Mouse (Mus musculus) lung, postnatal 0 days (tissue): Measurements from ENCODE around the gene Thap3.

Experiments used
- CTCF ChIP-seq: IDR thresholded peaks from 2 replicates; pipeline ENCODE4 v1.5.1; 2016; ENCODE audit warnings: antibody characterized with exemption, mild to moderate bottlenecking
- EP300 ChIP-seq: IDR thresholded peaks from 2 replicates; pipeline ENCODE4 v1.6.1; 2016; ENCODE audit warnings: antibody characterized with exemption, mild to moderate bottlenecking, control low read depth

- TF ChIP-seq CTCF (no peak), EP300 (peak; percentile 72)
Measured at GRCm38 (mm10) chr4:152008622-152009075, 19.9 kb upstream of the Thap3 start, which contains the start of gene Klhl21.
